Comparison of ENCODE assay signal across 8 mouse cellular contexts in genomic region chr13:24799925-24800673, GRCm38 (mm10). TPM values are rescaled to one million over a fixed set of nuclear protein-coding genes. Genes with fewer than 3 reads are reported as not detected.
DNase-seq lines count a peak whose midpoint lies in the region; ATAC-seq and TF ChIP-seq lines count a peak whose summit lies in the region.

No protein-coding gene starts in this region.

- peak overlapping the region; percentile 76 for H3K4me2 ChIP-seq in heart, embryonic 15.5 days

- DNase-seq in adrenal gland, postnatal 36 days: peak; percentile 82 to 85
- DNase-seq in kidney, postnatal 25 days: peak; percentile 31 to 53
- peak; percentile 38 for DNase-seq in lung, postnatal 10 days
- DNase-seq in ovary, postnatal 36 days (ENCODE audit: low spot score): peak; percentile 52
- peak; percentile 49 for DNase-seq in thymus, postnatal 36 days

- no peak for TF ChIP-seq CTCF in E14TG2a.4 (conservative IDR thresholded peaks at IDR 0.05; ENCODE audit: low read length)
- no peak for TF ChIP-seq CTCF in embryonic fibroblast, embryonic 13.5 days (IDR thresholded peaks at IDR 0.05; ENCODE audit: borderline replicate concordance, insufficient read depth, low read length)

- H3K36me3 ChIP-seq in E14TG2a.4 (ENCODE audit: insufficient read depth, low read length): peaks cover 23% of the 10 kb centered on the region
- peaks cover 4% of the 10 kb centered on the region; the same call in 1 of the 2 replicates for H3K36me3 ChIP-seq in heart, embryonic 15.5 days

- under 1% methylated on average over 31 of the region's 31 CpGs for WGBS in heart, embryonic 15.5 days

- H3K27me3 ChIP-seq in E14TG2a.4 (ENCODE audit: insufficient read depth, low read length): no peaks in the 10 kb centered on the region
- H3K27me3 ChIP-seq in heart, embryonic 15.5 days: no peaks in the 10 kb centered on the region

- peaks cover 41% of the 10 kb centered on the region for H3K4me1 ChIP-seq in E14TG2a.4 (replicated peaks; ENCODE audit: low read depth, low read length)
- peaks cover 4% of the 10 kb centered on the region for H3K4me1 ChIP-seq in embryonic fibroblast, embryonic 13.5 days (ENCODE audit: control insufficient read depth, insufficient read depth, low read length)
- H3K4me1 ChIP-seq in heart, embryonic 15.5 days (replicated peaks): peaks cover 14% of the 10 kb centered on the region

- H3K27ac ChIP-seq in embryonic fibroblast, embryonic 13.5 days (ENCODE audit: insufficient read depth, low read length): peak overlapping the region; percentile 58
- H3K27ac ChIP-seq in heart, embryonic 15.5 days: peak overlapping the region; percentile 100

- peak overlapping the region; percentile 62 for H3K9ac ChIP-seq in heart, embryonic 15.5 days

- ATAC-seq in heart, embryonic 15.5 days (replicated peaks; ENCODE audit: insufficient number of reproducible peaks, insufficient read depth, low FRiP score, low read depth): peak; percentile 9; the same call in 1 of the 2 replicates

- H3K9me3 ChIP-seq in E14TG2a.4 (ENCODE audit: low read length): no peaks in the 10 kb centered on the region
- H3K9me3 ChIP-seq in heart, embryonic 15.5 days (replicated peaks): no peaks in the 10 kb centered on the region

- peak; percentile 75 for TF ChIP-seq POLR2A in embryonic fibroblast, embryonic 13.5 days (IDR thresholded peaks at IDR 0.05; ENCODE audit: low read depth, low read length)

- peak overlapping the region; percentile 77 for H3K4me3 ChIP-seq in E14TG2a.4 (replicated peaks; ENCODE audit: low read length)
- H3K4me3 ChIP-seq in embryonic fibroblast, embryonic 13.5 days (ENCODE audit: insufficient read depth, low read length): peak overlapping the region; percentile 41
- peak overlapping the region; percentile 98 for H3K4me3 ChIP-seq in heart, embryonic 15.5 days

RNA-seq across cellular contexts. Expression of gene BC005537, which starts 1.4 kb away (rescaled TPM):
- 100 to 1,000 TPM; 226 to 236 TPM for total RNA-seq in adrenal gland, postnatal 36 days (2021)
- polyA plus RNA-seq in embryonic fibroblast, embryonic 13.5 days (2011; ENCODE audit: insufficient read length, low read depth, missing spikeins): 125 and 165 TPM in 2 replicates
- 11.7 and 11.8 TPM in 2 replicates for polyA plus RNA-seq in heart, embryonic 15.5 days (2015; fragmentation: Nextera tagmentation; extraction: Ambion mirVana)

RNA-seq across cellular contexts. Expression of gene Acot13, which starts 31.2 kb away (rescaled TPM):
- total RNA-seq in adrenal gland, postnatal 36 days (2021): 10 to 100 TPM; 68.0 to 91.6 TPM
- polyA plus RNA-seq in embryonic fibroblast, embryonic 13.5 days (2011; ENCODE audit: insufficient read length, low read depth, missing spikeins): 49.0 and 54.7 TPM in 2 replicates
- 223 and 306 TPM in 2 replicates for polyA plus RNA-seq in heart, embryonic 15.5 days (2015; fragmentation: Nextera tagmentation; extraction: Ambion mirVana)

RNA-seq across cellular contexts. Expression of gene Tdp2, which starts 31.4 kb away (rescaled TPM):
- total RNA-seq in adrenal gland, postnatal 36 days (2021): 10 to 100 TPM; 22.6 to 23.5 TPM
- 36.3 and 41.3 TPM in 2 replicates for polyA plus RNA-seq in embryonic fibroblast, embryonic 13.5 days (2011; ENCODE audit: insufficient read length, low read depth, missing spikeins)
- polyA plus RNA-seq in heart, embryonic 15.5 days (2015; fragmentation: Nextera tagmentation; extraction: Ambion mirVana): 29.8 and 34.9 TPM in 2 replicates

RNA-seq across cellular contexts. Expression of gene Gmnn, which starts 38.4 kb away (rescaled TPM):
- 10 to 100 TPM; 10.7 to 12.2 TPM for total RNA-seq in adrenal gland, postnatal 36 days (2021)
- 20.9 and 33.8 TPM in 2 replicates for polyA plus RNA-seq in embryonic fibroblast, embryonic 13.5 days (2011; ENCODE audit: insufficient read length, low read depth, missing spikeins)
- 90.7 and 102 TPM in 2 replicates for polyA plus RNA-seq in heart, embryonic 15.5 days (2015; fragmentation: Nextera tagmentation; extraction: Ambion mirVana)

RNA-seq across cellular contexts. Expression of gene D130043K22Rik, which starts 44.8 kb away (rescaled TPM):
- total RNA-seq in adrenal gland, postnatal 36 days (2021): under 1 TPM; 0.46 to 0.70 TPM
- 0.51 TPM in 1 of 2 replicates, not detected in the other for polyA plus RNA-seq in embryonic fibroblast, embryonic 13.5 days (2011; ENCODE audit: insufficient read length, low read depth, missing spikeins)
- polyA plus RNA-seq in heart, embryonic 15.5 days (2015; fragmentation: Nextera tagmentation; extraction: Ambion mirVana): 0.03 and 0.24 TPM in 2 replicates

Comparison
In these comparisons a context has a peak if more than half of its experiments do, and no peak if none do; other contexts are left out.
1. Peak in every context shown above with its lines: DNase-seq, ATAC-seq, H3K4me3 ChIP-seq and H3K27ac ChIP-seq.
2. H3K4me3 ChIP-seq: peak in every context shown above with its lines; median percentile 98 in heart, embryonic 15.5 days; 77 in E14TG2a.4; 41 in embryonic fibroblast, embryonic 13.5 days.